Mouse (Mus musculus): ENCODE results near the gene Uncx. TPM values are rescaled to one million over a fixed set of nuclear protein-coding genes. Genes with fewer than 3 reads are reported as not detected.
A peak's percentile ranks its signal among the peaks of the same experiment; 100 is the strongest.

Gene Uncx
- polyA plus RNA-seq, 1 experiment from 2014 or later: 31.0 TPM

DNA sequence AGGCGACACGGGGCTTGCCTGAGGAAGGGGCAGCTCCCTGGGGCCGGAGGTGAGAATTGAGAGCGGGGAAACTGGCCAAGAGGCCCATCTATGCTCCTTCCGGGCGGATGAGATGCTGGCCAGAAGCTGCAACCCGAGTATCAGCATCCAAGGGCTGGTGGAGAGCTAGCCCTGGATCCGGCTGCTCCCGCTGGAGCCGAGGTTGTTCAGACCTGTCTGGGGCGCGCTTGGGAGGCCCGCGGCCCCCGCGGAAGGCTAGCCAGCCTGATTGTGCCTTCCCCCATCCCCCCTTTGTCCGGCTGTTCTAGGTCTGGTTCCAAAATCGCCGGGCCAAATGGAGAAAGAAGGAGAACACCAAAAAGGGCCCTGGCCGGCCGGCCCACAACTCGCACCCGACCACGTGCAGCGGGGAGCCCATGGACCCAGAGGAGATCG, 3.1 kb downstream of the Uncx start:
- H3K27me3 ChIP-seq (ENCODE audit: control insufficient read depth, insufficient read depth, low read length): peaks cover 75% of the 10 kb centered on the region

DNA sequence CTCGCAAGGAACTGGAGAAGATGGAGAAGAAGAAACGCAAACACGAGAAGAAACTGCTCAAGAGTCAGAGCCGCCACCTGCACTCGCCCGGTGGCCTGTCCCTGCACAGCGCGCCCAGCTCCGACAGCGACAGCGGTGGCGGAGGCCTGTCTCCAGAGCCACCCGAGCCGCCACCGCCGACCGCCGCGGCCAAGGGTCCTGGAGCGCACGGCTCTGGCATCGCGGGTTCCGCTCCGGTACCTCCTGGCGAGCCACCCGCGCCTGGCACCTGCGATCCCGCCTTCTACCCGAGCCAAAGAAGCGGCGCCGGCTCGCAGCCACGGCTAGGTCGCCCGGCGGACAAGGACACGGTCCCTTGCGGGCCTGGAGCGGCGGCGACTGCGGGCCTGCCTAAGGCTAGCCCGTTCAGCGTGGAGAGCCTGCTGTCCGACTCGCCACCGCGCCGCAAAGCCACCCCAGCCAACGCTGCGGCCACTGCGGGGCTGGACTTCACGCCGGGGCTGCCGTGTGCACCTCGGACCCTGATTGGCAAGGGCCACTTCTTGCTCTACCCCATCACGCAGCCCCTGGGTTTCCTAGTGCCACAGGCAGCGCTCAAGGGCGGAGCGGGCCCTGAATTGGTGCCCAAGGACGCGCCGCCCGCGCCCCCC, 3.6 kb downstream of the Uncx start:
- peaks cover 70% of the 10 kb centered on the region for H3K27me3 ChIP-seq (ENCODE audit: control insufficient read depth, insufficient read depth, low read length)
- no peaks in the 10 kb centered on the region for H3K9me3 ChIP-seq (ENCODE audit: control insufficient read depth, low read length)
- peak overlapping the region; percentile 40 for H3K4me3 ChIP-seq (replicated peaks; ENCODE audit: low read length)
- peak overlapping the region; percentile 64 for H3K4me2 ChIP-seq (replicated peaks)
- no peaks in the 10 kb centered on the region; the same call in 1 of the 2 replicates for H3K36me3 ChIP-seq (replicated peaks; ENCODE audit: control insufficient read depth, insufficient read depth)
- no peak for DNase-seq (ENCODE audit: low spot score)
- no peak for ATAC-seq (ENCODE audit: low FRiP score)
- peak overlapping the region; percentile 80 for H3K9ac ChIP-seq
- H3K4me1 ChIP-seq (replicated peaks; ENCODE audit: control insufficient read depth, insufficient read depth, low read length): peaks cover 17% of the 10 kb centered on the region
- WGBS: under 1% methylated on average over 65 of the region's 68 CpGs
- peak overlapping the region; percentile 90 for H3K27ac ChIP-seq

More for the DNA sequence above, 3.1 kb downstream of the Uncx start:
- Histone ChIP-seq H3K4me3 (replicated peaks; ENCODE audit: low read length) (peak overlapping the region; percentile 40), H3K9ac (peak overlapping the region; percentile 80), H3K4me2 (replicated peaks) (peak overlapping the region; percentile 64), H3K27ac (peak overlapping the region; percentile 90), H3K36me3 (replicated peaks; ENCODE audit: control insufficient read depth, insufficient read depth) (no peaks in the 10 kb centered on the region; the same call in 1 of the 2 replicates), H3K4me1 (replicated peaks; ENCODE audit: control insufficient read depth, insufficient read depth, low read length) (peaks cover 11% of the 10 kb centered on the region), H3K9me3 (ENCODE audit: control insufficient read depth, low read length) (no peaks in the 10 kb centered on the region)
- under 1% methylated on average over 26 of the region's 26 CpGs for WGBS
- DNase-seq (ENCODE audit: low spot score) (no peak), ATAC-seq (ENCODE audit: low FRiP score) (no peak)

DNA sequence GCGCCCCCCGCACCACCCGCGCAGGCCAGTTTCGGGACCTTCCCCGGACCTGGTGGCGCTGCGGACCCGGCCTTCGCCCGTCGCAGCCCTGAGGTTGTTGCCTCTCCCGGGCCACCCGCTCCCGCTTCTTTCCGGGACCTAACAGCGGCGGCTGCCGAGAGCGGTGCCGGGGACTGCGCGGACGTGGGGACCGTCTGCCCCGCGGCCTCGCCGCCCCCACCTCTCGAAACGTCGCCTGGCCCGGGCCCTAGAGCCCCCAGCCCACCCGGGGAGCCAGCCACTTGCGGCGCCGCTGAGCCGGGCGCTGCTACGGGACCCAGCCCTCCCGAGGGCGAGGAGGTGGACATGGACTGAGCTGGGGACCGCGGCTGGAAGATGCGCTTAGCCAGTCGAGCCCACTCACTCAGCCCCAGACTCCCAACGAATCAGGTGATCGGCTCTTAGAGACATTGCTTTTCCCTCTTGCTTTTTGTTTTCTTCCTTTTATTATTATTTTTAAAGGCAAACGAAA, 4.2 kb downstream of the Uncx start:
- H3K27me3 ChIP-seq (ENCODE audit: control insufficient read depth, insufficient read depth, low read length): peaks cover 70% of the 10 kb centered on the region
- peak overlapping the region; percentile 40 for H3K4me3 ChIP-seq (replicated peaks; ENCODE audit: low read length)
- under 1% methylated on average over 49 of the region's 49 CpGs for WGBS
- peak overlapping the region; percentile 64 for H3K4me2 ChIP-seq (replicated peaks)
- peaks cover 19% of the 10 kb centered on the region for H3K4me1 ChIP-seq (replicated peaks; ENCODE audit: control insufficient read depth, insufficient read depth, low read length)
- H3K9ac ChIP-seq: peak overlapping the region; percentile 80
- peak overlapping the region; percentile 90 for H3K27ac ChIP-seq
- ATAC-seq (ENCODE audit: low FRiP score) (no peak), DNase-seq (ENCODE audit: low spot score) (no peak)
- H3K9me3 ChIP-seq (ENCODE audit: control insufficient read depth, low read length): no peaks in the 10 kb centered on the region
- no peaks in the 10 kb centered on the region; the same call in 1 of the 2 replicates for H3K36me3 ChIP-seq (replicated peaks; ENCODE audit: control insufficient read depth, insufficient read depth)

DNA sequence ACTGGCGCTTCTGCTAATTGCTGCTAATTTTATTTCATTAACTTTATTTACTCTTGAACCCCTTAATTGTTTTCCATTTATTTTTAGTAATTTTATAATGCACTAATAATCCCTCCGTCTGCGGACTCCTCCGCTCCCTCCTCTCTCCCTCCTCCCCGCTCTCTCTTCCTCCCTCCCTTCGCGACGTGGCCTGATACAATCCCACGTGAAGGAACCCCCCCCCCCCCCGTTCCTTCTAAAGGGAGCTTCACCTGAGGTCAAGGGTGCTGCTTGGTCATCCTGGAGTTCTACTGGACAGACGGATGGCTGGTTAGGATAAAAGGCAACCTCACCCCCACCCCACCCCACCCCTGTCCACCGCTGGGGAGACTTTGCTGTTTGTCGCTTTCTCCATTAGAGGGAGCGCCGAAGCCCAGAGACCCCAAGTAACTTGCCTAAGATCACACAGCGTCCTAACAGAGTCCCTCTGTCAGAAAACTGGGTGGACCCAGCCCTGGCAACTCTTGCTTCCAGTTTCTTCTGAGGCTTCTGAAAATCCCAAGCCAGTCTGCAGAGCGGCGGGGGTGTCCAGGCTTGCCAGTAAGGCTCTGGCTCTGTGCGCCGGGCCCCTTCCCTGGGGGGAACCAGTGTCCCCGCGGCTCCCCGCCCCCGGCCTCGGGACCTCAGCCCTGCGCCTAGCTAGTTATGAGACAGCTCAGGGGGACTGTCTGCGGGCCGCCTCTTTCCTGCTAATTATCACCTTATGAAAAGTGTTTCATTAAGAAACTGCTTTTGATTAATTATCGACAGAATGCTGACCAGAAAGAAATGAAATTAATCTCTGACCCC, 10.4 kb downstream of the Uncx start:
- Histone ChIP-seq H3K27ac (peak overlapping the region; percentile 33; the same call in 1 of the 2 replicates), H3K4me1 (replicated peaks; ENCODE audit: control insufficient read depth, insufficient read depth, low read length) (peaks cover 53% of the 10 kb centered on the region), H3K9me3 (ENCODE audit: control insufficient read depth, low read length) (no peaks in the 10 kb centered on the region), H3K4me2 (replicated peaks) (peak overlapping the region; percentile 64), H3K27me3 (ENCODE audit: control insufficient read depth, insufficient read depth, low read length) (peaks cover 75% of the 10 kb centered on the region), H3K9ac (no peak overlapping the region), H3K36me3 (replicated peaks; ENCODE audit: control insufficient read depth, insufficient read depth) (no peaks in the 10 kb centered on the region), H3K4me3 (replicated peaks; ENCODE audit: low read length) (no peak overlapping the region)
- ATAC-seq (ENCODE audit: low FRiP score) (no peak), DNase-seq (ENCODE audit: low spot score) (no peak)
- 3% methylated on average over 29 of the region's 29 CpGs for whole genome bisulfite sequencing

DNA sequence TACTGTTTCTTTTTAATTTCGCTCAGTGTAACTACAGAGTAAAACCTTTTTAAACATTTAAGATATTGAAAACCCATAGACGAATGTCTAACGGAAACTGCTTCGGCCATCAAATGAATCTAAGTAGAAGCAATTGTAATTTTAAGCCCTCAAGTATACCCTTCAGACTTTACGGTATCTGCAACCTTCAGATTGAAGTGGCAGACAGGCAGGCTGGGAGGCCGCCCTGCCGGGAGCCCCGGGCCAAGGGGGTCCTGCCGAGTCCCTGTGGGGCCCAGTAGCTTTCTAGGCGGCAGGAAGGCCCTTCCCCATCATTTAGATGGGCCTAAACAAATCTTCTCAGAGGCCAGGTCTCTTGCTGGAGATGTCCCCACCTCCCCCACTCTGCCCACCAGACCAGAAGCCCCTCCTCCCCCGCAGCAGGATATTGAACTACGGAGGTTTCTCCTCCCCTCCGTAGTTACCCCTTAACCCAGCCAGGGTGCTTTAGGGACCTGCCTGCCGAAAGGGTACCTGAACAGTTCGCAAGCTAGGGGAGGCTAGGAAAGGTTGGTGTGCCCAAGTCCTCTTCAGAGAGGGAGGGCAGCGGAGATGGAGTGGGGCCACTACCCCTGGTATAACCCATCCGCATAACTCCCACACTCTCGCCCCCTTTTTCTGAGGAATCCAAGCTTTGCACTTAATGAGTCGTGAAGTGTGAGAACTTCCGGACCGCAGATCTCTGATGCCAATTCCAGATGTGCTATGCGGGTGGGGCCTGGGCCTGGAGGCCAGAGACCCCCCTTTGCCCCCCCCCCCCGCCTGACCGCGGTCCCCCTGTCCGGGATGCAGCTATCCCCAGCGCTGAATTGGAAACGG, 11.4 kb downstream of the Uncx start:
- no peak for ATAC-seq (ENCODE audit: low FRiP score)
- Histone ChIP-seq H3K9me3 (ENCODE audit: control insufficient read depth, low read length) (no peaks in the 10 kb centered on the region), H3K4me1 (replicated peaks; ENCODE audit: control insufficient read depth, insufficient read depth, low read length) (peaks cover 62% of the 10 kb centered on the region), H3K27me3 (ENCODE audit: control insufficient read depth, insufficient read depth, low read length) (peaks cover 75% of the 10 kb centered on the region), H3K4me3 (replicated peaks; ENCODE audit: low read length) (no peak overlapping the region), H3K27ac (0 out of 2 replicates have a peak overlapping the region, but pooled peaks have one; percentile 49), H3K9ac (0 out of 2 replicates have a peak overlapping the region, but pooled peaks have one; percentile 10), H3K4me2 (replicated peaks) (no peak overlapping the region), H3K36me3 (replicated peaks; ENCODE audit: control insufficient read depth, insufficient read depth) (no peaks in the 10 kb centered on the region)
- DNase-seq (ENCODE audit: low spot score): peak; percentile 53
- WGBS: 4% methylated on average over 27 of the region's 28 CpGs

DNA sequence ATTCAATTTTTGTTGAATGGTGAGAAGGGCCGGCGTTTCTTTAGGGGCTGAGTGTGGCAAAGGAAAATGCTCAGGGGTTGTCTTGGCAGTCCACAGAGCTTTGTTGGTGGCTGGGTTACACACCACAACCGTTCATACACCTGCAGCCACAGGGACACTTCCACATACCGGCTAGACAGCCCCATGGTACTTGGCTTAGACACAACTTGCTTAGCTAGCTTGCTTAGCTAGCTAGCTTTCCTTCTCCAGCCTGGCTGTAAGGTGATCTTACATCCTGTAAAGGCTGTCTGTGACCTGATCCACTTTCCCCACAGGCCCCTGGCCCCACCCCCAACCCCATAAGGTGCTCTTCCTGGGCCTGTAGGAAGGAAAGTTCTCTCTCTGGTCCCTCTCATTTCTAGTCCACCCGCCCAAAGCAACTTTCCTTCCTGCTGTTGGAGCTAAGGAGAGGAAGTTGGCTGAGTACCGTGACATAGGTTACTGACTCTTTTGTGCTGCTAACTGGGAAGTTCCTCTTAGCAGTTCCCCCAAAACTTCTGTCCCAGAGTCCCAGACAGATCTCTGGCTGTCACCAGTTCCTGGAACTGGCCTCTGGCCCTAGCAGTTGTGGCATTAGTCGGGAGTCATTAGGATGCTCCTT, 12.3 kb downstream of the Uncx start:
- no peak overlapping the region for H3K27ac ChIP-seq
- ATAC-seq (ENCODE audit: low FRiP score) (no peak), DNase-seq (ENCODE audit: low spot score) (no peak)
- no peak overlapping the region for H3K9ac ChIP-seq
- peaks cover 68% of the 10 kb centered on the region for H3K4me1 ChIP-seq (replicated peaks; ENCODE audit: control insufficient read depth, insufficient read depth, low read length)
- no peak overlapping the region for H3K4me3 ChIP-seq (replicated peaks; ENCODE audit: low read length)
- H3K9me3 ChIP-seq (ENCODE audit: control insufficient read depth, low read length): no peaks in the 10 kb centered on the region
- 7% methylated on average over 7 of the region's 7 CpGs for WGBS
- H3K27me3 ChIP-seq (ENCODE audit: control insufficient read depth, insufficient read depth, low read length): peaks cover 80% of the 10 kb centered on the region
- no peaks in the 10 kb centered on the region for H3K36me3 ChIP-seq (replicated peaks; ENCODE audit: control insufficient read depth, insufficient read depth)
- no peak overlapping the region for H3K4me2 ChIP-seq (replicated peaks)

DNA sequence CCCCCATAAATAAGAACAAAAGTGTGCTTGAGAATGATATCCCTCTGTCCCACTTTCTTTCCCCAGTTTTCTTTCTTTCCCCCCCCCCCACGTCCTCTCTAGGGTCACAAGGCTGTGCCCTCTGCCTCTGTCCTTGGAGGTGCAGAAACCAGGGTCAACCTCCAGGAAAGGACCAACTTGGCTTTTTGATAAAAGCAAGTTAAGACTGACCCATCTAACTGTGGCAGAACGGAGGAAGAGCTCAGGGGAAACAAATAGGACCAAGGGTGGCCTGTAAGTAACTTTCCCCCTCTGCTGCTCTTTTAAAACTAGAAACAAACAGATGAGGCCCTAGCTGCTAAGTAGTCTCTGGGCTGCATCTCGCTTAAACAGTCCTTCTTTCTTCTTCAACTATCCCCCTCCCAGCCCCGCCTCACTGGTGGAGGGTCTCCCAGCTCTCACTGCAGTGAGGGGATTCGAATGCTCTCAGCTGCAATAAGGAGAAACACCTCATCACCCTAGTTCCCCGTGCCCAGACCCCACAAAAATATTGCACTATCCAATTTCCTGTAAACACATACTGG, 12.9 kb downstream of the Uncx start:
- Histone ChIP-seq H3K27me3 (ENCODE audit: control insufficient read depth, insufficient read depth, low read length) (peaks cover 80% of the 10 kb centered on the region), H3K36me3 (replicated peaks; ENCODE audit: control insufficient read depth, insufficient read depth) (no peaks in the 10 kb centered on the region), H3K9me3 (ENCODE audit: control insufficient read depth, low read length) (no peaks in the 10 kb centered on the region), H3K27ac (no peak overlapping the region), H3K4me1 (replicated peaks; ENCODE audit: control insufficient read depth, insufficient read depth, low read length) (peaks cover 64% of the 10 kb centered on the region), H3K4me3 (replicated peaks; ENCODE audit: low read length) (no peak overlapping the region), H3K9ac (no peak overlapping the region), H3K4me2 (replicated peaks) (no peak overlapping the region)
- ATAC-seq (ENCODE audit: low FRiP score): no peak
- DNase-seq (ENCODE audit: low spot score): no peak
- WGBS: 2% methylated on average over 6 of the region's 6 CpGs

DNA sequence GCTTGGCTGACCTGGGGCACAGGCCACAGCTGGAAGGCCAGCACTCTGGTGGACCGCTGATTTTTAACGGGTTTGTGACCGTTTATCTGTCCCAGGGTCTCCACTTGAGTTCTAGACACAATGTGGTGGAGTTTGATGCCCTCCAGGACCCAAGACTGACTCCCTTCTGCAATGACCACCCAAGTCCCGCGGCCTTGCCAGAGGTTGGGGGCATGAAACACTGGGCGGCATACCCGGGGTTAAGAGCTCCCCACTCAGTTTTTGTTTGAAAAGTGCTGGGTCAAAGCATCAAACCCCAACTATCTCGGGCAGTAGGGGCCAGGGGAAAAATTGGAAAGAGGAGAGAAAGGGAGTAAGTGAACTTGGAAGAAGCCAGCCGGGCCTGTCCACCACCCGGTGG, 13.8 kb downstream of the Uncx start:
- Histone ChIP-seq H3K9ac (no peak overlapping the region), H3K9me3 (ENCODE audit: control insufficient read depth, low read length) (no peaks in the 10 kb centered on the region), H3K4me1 (replicated peaks; ENCODE audit: control insufficient read depth, insufficient read depth, low read length) (peaks cover 55% of the 10 kb centered on the region), H3K27me3 (ENCODE audit: control insufficient read depth, insufficient read depth, low read length) (peaks cover 87% of the 10 kb centered on the region), H3K27ac (no peak overlapping the region), H3K4me3 (replicated peaks; ENCODE audit: low read length) (no peak overlapping the region), H3K4me2 (replicated peaks) (no peak overlapping the region), H3K36me3 (replicated peaks; ENCODE audit: control insufficient read depth, insufficient read depth) (no peaks in the 10 kb centered on the region)
- 4% methylated on average over 10 of the region's 10 CpGs for WGBS
- DNase-seq (ENCODE audit: low spot score) (no peak), ATAC-seq (ENCODE audit: low FRiP score) (no peak)
